Mouse (Mus musculus) adrenal gland, adult 18-20 months (tissue): Measurements from ENCODE around the gene Coa5. TPM values are rescaled to one million over a fixed set of nuclear protein-coding genes. Genes with fewer than 3 reads are reported as not detected.

Source experiments
- DNase-seq, 2 experiments: peaks; one replicate each; pipeline ENCODE4 v3.0.0; 2021 to 2022; ENCODE audit warnings: low spot score in 2 of 2
- total RNA-seq, 2 experiments: library from RNA; stranded (reverse); gene quantifications; 1 replicate in 1 of 2; 2 replicates in 1 of 2; pipeline ENCODE4 v1.2.3; 2021

Gene Coa5
- total RNA-seq, 2 experiments from 2014 or later: 121 to 134 TPM

- no peak for DNase-seq
Measured at GRCm38 (mm10) chr1:37436419-37436818, 6.5 kb upstream of the Coa5 start.

GRCm38 (mm10) chr1:37430297-37430840, 466 bp upstream of the Coa5 start:
- peak in 1 of 2 experiments; percentile 8 for DNase-seq

- DNase-seq: peak in 1 of 2 experiments; percentile 26
Measured at GRCm38 (mm10) chr1:37428911-37429310, 992 bp downstream of the Coa5 start.

- no peak for DNase-seq
Measured at GRCm38 (mm10) chr1:37427144-37427875, 2.6 kb downstream of the Coa5 start.

GRCm38 (mm10) chr1:37419420-37419819, 10.5 kb downstream of the Coa5 start:
- DNase-seq: peak; percentile 30 to 34

GRCm38 (mm10) chr1:37415394-37415793, 14.5 kb downstream of the Coa5 start:
- DNase-seq: no peak

GRCm38 (mm10) chr1:37409647-37410046, 20.3 kb downstream of the Coa5 start:
- no peak for DNase-seq

GRCm38 (mm10) chr1:37408678-37409077, 21.2 kb downstream of the Coa5 start:
- no peak for DNase-seq

GRCm38 (mm10) chr1:37408059-37408458, 21.8 kb downstream of the Coa5 start:
- DNase-seq: no peak

GRCm38 (mm10) chr1:37407228-37407627, 22.7 kb downstream of the Coa5 start:
- DNase-seq: no peak

GRCm38 (mm10) chr1:37405137-37405536, 24.8 kb downstream of the Coa5 start:
- DNase-seq: no peak

- peak; percentile 51 to 58 for DNase-seq
Measured at GRCm38 (mm10) chr1:37401687-37402086, 28.2 kb downstream of the Coa5 start.

GRCm38 (mm10) chr1:37399734-37400133, 30.2 kb downstream of the Coa5 start:
- DNase-seq: no peak

- no peak for DNase-seq
Measured at GRCm38 (mm10) chr1:37398961-37399360, 30.9 kb downstream of the Coa5 start.

- no peak for DNase-seq
Measured at GRCm38 (mm10) chr1:37396481-37396880, 33.4 kb downstream of the Coa5 start.

GRCm38 (mm10) chr1:37393174-37393573, 36.7 kb downstream of the Coa5 start:
- DNase-seq: no peak

GRCm38 (mm10) chr1:37386448-37386971, 43.4 kb downstream of the Coa5 start:
- no peak for DNase-seq

- DNase-seq: no peak
Measured at GRCm38 (mm10) chr1:37384304-37384703, 45.6 kb downstream of the Coa5 start.

GRCm38 (mm10) chr1:37380913-37381312, 49.0 kb downstream of the Coa5 start:
- no peak for DNase-seq

- DNase-seq: no peak
Measured at GRCm38 (mm10) chr1:37379536-37379935, 50.4 kb downstream of the Coa5 start.

- DNase-seq: no peak
Measured at GRCm38 (mm10) chr1:37378095-37378494, 51.8 kb downstream of the Coa5 start.

GRCm38 (mm10) chr1:37376751-37377150, 53.2 kb downstream of the Coa5 start:
- no peak for DNase-seq

- DNase-seq: no peak
Measured at GRCm38 (mm10) chr1:37376177-37376576, 53.7 kb downstream of the Coa5 start.
